Mouse (Mus musculus) gastrocnemius, postnatal 25 days (tissue): Measurements from ENCODE around the gene Zfp82. TPM values are rescaled to one million over a fixed set of nuclear protein-coding genes. Genes with fewer than 3 reads are reported as not detected.

ENCODE experiments used
- DNase-seq: peaks from one replicate; pipeline ENCODE4 v3.0.0; 2022
- microRNA-seq, 2 experiments: library from miRNA; unstranded; fragments of <30 nt; microRNA quantifications; one replicate each; pipeline ENCODE4 v1.2.0; 2021; ENCODE audit warnings: borderline replicate concordance in 2 of 2
- total RNA-seq, 2 experiments: library from RNA; stranded (reverse); gene quantifications; 1 replicate in 1 of 2; 2 replicates in 1 of 2; pipeline ENCODE4 v1.2.3; 2021

Gene Zfp82
- total RNA-seq, 2 experiments from 2014 or later: 1.5 to 1.7 TPM

DNA sequence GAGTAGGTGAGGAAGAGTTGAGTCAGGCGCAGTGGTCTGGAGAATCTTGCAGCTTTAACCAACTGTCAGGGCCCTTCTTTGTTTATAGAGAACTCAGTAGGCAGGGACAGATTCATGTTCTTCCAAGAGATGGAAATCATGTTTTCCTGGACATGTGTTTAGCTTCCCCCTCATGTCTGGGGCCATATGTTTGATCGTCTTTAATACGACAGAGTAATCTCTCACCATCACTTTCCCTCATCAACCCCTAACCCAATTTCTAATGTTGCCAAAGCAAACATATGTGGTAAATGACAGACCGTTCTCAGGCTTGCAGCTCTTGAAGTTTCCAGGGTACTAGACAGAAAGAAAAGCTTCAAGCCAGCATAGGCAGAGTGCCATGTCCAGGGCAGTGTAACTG is 24.6 kb downstream of the Zfp82 start:
- no peak for DNase-seq

DNA sequence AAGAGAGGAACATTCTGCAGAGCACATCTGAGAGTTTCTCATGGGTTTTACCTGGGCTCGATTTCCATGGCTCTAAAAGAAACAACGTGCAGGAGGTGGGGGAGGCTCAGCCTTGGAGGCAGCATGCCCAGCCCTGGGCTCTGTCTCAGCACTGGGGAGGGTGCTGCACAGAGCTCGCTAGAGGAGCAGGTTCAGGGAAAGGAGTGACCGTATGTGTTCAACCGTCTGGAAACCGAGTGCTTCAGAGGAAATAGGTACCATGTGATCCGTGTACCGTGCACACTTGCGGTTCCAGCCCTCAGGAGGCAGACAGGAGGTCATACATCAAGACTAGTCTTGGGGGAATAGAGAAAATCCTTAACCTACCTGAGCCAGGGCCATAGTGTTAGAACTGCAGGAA is 28.3 kb downstream of the Zfp82 start:
- no peak for DNase-seq

DNA sequence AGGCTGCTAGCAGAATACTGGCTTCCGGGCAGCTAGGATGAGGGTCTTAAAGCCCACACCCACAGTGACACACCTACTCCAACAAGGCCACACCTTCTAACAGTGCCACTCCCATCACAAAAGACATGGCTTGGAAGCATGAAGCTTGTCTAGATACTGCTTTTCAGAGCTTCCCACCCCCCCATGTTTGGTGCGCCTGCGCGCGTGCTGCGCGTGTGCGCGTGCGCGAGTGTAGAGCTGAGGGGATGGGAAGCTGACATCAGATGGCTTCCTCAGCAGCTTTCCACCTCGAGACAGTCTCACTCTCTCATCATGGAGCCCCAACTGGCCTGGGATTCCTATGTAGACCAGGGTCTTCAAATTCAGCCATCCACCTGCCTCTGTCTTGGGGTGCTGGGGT is 38.4 kb downstream of the Zfp82 start:
- no peak for DNase-seq

DNA sequence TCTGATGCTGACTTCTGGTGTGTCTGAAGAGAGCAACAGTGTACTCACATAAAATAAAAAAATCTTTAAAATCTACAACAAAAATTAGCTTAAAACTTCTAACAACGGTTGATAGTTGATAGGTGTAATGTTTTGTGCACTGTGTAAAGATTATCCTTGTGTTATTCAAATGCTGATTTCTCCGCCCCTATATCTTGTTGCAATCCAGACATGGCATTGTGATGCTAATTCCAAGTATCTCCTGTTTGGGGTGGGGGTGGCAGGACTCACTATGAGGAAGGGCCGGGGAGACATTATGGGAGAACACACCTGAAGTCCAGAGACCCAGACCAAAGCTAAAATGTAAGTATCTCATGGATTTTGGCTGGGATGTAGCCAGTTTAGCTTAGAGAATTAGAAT is 41.3 kb downstream of the Zfp82 start:
- DNase-seq: no peak

DNA sequence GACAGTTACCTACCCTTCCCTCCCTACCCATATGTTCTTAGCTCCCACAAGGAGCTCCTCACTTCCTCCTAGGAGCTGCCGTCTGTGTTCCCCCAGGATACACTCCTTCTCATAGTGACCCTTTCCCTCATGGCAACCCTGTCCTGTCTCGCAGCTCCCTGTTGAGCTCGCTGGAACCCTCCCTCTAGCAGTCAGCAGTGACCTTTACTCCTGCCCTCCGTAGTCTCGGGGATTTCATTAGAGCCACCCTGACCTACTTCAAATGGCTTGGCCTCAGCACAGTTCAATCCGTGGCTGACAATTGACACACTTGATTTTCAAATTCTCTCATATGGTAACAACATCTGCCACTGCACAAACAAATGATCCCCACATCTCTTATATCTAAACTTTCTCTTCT is 42.0 kb downstream of the Zfp82 start:
- DNase-seq: no peak

DNA sequence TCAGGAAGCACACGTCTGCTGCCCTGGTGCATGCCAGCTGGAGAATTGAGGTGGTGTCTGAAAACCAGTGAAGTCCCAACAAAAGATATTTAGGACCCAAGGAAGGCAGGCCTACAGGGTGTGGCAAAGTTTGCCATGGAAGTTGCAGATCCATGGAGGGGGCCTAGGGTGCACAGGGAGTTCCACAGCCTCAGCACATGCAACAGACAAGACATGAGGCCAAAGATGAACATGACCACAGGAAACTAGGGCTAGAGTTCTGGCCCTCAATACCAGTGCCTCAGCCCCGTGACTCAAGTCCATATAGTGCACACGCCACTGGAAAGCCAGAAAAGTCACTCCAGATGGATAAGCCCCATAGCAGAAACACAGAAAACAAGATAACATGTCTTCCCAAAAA is 44.1 kb downstream of the Zfp82 start:
- no peak for DNase-seq

DNA sequence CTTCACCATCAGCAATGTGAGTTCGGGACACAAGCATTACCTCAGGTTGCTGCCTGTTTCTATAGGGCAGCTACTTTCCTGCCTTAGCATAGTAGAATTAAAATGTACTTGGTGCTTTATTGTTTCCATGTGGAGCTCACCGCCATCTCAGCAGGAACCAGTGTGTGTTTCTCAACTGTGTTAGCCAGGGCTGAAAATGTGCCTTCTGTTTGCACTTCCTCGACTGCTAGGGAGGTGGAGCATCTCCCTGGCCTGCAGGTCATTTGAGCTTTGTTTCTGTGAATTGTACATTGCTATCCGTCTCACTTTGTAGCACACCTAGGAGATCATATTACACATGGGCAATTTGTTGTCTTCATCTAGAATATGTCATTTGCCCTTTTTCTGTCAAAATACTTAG is 45.4 kb downstream of the Zfp82 start:
- DNase-seq: no peak

DNA sequence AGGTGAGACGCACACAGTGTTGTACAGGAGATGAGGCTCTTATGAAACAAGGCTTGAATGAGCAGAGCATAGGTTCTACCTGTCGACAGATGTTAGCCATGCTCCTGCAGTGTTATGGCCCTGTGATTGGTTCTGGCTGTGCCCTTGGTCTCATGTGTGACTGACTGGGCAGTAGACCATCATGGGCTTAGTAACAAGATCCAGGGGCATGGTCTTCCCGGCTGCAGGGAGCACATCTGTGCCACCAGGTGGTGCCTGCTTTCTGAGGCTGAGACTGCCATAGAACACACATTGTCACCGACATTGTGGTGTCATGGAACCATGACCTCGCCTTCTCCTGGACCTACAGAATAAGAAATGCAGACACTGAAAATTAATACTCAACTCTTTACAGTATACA is 47.3 kb downstream of the Zfp82 start:
- DNase-seq: no peak

DNA sequence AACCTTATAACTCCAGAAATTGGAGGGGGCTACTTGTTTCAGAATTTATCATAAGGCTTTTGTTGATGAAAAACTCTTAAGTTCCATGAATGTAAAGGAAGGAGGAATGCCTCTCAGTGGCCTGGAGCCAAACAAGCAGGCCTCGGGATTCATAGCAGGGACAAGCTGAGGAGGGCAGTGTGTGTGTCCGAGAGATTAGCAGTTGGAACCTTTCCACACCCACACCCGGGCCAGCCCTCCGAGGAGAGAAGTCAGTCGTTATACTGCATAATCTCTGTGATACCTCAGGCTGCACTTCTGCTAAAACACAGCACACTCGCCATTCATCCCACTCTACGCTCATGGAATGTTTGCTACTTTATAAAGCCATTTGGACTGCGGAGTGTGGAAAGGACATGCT is 48.9 kb downstream of the Zfp82 start:
- DNase-seq: no peak

DNA sequence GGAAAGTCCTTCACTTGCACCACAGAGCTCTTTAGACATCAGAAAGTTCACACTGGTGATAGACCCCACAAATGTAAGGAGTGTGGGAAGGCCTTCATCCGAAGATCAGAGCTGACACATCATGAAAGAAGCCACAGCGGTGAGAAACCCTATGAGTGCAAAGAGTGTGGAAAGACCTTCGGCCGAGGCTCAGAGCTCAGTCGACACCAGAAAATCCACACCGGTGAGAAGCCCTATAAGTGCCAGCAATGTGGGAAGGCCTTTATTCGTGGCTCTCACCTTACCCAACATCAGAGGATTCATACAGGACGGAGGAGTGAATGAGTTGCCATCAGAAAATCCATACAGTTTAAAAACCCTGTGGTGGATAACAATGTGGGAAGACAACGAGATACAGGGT is 49.4 kb downstream of the Zfp82 start:
- no peak for DNase-seq

DNA sequence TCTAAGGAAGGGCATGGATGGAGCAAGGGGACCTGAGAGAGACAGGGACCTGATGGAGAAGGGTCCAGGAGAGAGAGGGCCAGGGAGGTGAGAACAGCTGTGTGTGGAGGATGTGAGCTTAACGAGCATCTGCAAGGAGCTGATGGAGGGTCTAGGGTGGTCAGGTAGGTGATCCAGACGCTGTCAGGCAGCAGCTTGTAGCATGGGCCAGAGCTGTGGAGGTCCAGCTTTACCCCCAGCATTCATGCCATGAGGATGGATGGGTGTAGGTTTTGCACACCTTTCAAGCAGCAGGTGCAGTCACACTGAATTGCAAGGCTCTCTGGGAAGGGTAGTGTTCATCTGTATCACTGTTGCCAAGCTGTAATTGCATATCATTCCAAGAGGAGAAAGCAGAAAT is 53.2 kb downstream of the Zfp82 start:
- no peak for DNase-seq

DNA sequence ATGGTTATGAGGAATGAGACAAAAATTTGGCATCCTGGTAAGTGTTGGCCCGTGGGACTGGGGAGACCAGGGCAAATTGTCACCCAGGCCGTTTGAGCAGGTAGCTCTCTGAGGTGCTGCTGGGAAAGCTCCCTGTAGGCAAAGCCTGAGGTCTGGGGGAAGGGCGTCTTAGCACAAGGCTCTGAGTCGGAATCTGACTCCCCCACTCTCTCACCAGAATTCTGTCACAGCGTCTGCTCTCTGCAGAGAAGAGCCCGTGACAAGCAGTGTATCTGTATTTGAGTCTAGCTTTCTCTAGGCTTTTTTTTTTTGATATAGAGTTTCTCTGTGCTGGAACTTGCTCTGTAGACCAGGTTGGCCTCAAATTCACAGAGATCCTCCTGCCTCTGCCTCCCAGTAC is 55.5 kb downstream of the Zfp82 start:
- no peak for DNase-seq

DNA sequence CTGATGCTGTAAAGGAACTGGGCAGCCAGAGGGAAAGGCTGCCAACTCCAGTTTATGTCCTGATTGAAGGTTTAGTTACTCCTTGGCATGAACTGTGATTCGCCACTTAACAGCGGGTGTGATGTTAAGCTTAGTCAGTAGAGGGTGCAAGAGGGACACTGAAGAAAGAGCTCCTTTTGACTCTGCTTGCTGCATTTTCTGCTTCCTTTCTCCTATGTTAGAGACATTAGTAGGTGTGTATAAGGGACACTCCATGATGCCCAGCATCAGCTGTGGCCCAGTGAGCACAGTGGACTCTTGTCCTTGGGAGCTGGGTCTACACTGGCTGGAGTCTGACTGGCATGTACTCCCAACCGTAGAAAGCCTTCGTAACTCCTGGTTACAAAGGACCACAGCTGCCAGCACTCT is 59.7 kb downstream of the Zfp82 start:
- DNase-seq: peak; percentile 44

DNA sequence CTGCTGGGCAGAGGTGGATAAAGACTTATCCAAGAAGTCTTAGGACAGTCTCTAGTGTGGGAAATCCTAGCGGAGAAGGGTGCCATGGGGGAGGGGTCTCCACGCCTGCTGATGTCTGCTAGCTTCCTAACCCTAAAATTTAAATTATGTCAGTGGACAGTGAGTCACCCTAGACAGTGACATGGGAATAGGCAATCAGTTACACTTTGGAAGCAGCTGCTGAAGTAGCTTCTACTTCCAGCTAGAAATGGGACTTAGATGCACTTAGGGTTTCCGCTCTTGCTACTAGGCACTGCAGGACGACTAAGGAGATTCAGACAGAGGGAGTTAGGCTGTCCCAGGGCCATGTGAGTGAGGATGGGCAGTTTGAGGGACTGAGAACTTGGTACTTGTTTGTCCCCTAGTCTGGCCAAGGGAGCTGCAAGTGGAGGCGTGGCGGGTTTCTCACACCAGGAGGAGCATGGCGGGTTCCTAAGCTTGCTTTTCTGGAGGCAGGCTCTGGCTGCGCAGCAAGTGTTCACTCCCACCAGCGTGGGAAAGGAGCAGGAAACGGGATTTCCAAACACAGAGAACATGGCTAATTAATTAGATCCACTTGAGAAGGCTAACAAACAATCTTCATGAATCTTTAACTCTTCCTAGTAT is 62.0 kb downstream of the Zfp82 start:
- DNase-seq: no peak

DNA sequence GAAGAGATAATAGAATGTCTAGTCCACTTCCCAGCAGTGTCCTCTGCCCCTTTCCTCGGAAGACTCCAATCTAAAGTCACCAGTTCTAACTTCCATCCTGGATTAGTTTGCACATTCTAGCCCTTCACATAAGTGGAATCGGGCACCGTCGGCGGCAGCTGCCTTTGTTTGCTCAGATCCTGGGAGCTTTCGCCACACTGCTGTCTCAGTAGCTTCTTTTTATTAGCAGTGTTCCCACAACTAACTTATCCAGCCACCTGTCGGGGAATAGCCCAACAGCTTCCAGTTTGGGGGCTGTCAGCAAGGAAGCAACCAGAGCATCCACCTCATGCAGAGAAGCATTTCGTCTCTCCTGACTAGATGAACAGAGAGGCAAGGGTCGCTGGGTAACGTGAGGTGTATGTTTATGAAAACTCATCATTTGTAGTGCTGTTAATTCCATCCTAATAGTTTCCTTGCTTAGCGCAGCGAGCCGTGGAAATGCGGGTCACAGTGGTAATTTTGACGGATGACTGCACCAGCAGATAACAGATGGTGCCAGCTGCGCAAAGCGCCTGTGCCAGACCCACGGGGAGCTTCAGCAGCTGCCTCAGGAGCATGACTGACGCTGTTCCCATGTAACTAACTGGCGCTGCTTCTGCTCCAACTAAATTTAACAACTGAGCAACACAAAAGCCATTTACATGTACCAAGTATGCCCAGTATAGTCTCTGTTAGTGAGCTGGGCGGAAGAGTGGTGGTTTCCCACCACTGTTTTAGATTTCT is 63.2 kb downstream of the Zfp82 start:
- DNase-seq: peak; percentile 79

DNA sequence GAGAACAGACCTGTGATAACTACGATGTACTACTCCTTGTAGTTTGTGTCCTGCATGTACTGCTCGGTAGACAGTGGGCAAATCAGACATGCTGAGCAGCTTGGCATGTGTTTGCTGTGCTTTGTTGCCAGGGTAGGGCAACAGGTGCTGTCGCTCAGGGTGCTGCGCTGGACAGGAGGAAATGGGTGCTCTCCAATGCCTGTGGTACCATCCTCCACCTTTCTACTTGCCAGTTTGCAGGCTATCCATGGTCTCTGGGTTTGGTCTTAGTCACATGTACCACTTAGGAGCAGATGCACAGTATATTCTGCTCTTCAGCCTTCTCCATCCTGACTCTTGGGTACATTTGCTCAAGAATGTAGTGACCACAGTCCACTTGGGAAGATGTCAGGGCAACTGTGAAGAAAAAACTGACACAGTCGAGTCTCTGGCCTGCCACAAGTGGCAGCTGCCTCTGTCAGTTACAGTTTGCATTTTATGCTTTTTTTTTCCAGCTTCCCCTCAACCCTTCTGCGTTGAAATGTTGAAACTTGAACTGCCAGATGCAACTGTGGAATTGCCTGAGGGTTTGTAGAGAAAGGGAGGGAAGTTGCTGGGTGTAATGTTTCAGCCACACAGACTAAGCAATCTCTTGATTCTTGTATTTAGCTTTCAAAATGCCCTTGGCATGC is 64.5 kb downstream of the Zfp82 start:
- DNase-seq: peak; percentile 51

DNA sequence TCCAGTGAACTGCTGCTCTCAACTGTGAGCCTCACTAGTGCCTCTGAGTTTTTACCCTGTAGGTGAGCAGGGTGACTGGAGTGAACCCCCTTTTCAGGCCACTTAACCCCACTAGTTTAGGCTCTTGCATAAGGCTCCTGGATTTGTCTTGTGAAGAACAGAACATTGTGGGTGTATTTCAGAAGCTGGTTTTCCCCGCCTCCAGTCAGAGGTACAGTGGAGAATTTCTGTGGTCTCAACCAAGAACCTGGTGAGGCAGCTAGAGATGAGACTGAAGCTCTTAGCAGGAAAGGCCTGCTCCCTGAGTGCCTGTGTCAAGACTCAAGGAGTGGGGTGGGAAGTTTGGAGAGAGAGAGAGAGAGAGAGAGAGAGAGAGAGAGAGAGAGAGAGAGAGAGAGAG is 65.1 kb downstream of the Zfp82 start:
- no peak for DNase-seq

Small RNAs within 50 kb of the gene (microRNA-seq; reads per million reads assigned to microRNA genes)
- 0 reads per million in 2 experiments for gene Gm23368

Other genes starting within 250 kb of the Zfp82 start
- gene Zfp940, start 219.2 kb downstream of the Zfp82 start, total RNA-seq: 1 to 10 TPM; 1.6 TPM
- 1 to 10 TPM; 2.9 to 3.2 TPM for gene Zfp420, start 212.9 kb downstream of the Zfp82 start, total RNA-seq
- gene Zfp27, start 166.3 kb downstream of the Zfp82 start, total RNA-seq: 1 to 10 TPM; 5.8 to 6.3 TPM
- gene Zfp383, start 164.7 kb downstream of the Zfp82 start, total RNA-seq: 1 to 10 TPM; 4.9 to 7.2 TPM
- gene Zfp74, start 118.8 kb downstream of the Zfp82 start, total RNA-seq: 1 to 10 TPM; 4.5 to 5.9 TPM
- gene Zfp568, start 88.9 kb downstream of the Zfp82 start, total RNA-seq: 10 to 100 TPM; 19.1 to 23.4 TPM
- gene Zfp14, start 21.5 kb downstream of the Zfp82 start, total RNA-seq: 1 to 10 TPM; 1.2 to 2.0 TPM
- not detected for gene Gm26920, start 17.5 kb upstream of the Zfp82 start, total RNA-seq
- gene Zfp566, start 17.6 kb upstream of the Zfp82 start, total RNA-seq: 1 to 10 TPM; 1.6 to 2.3 TPM
- 10 to 100 TPM; 24.1 to 24.4 TPM for gene Zfp260, start 21.9 kb upstream of the Zfp82 start, total RNA-seq
- 1 to 10 TPM; 1.0 to 1.1 TPM for gene Zfp382, start 49.0 kb upstream of the Zfp82 start, total RNA-seq
- 10 to 100 TPM; 21.4 to 28.0 TPM for gene Zfp146, start 96.8 kb upstream of the Zfp82 start, total RNA-seq
- 1,000 to 10,000 TPM; 1,093 to 1,260 TPM for gene Cox7a1, start 111.2 kb upstream of the Zfp82 start, total RNA-seq
- 100 to 1,000 TPM; 201 to 255 TPM for gene Capns1, start 125.9 kb upstream of the Zfp82 start, total RNA-seq
- gene Polr2i, start 159.0 kb upstream of the Zfp82 start, total RNA-seq: 10 to 100 TPM; 50.8 to 58.9 TPM
- 10 to 100 TPM; 25.0 to 25.9 TPM for gene Tbcb, start 159.4 kb upstream of the Zfp82 start, total RNA-seq
- not detected for gene Ovol3, start 162.8 kb upstream of the Zfp82 start, total RNA-seq
- gene Thap8, start 207.2 kb upstream of the Zfp82 start, total RNA-seq: under 1 TPM in 1 of 2 experiments, not detected in 1; 0.20 TPM
- 1 to 10 TPM; 1.8 to 3.8 TPM for gene Wdr62, start 207.5 kb upstream of the Zfp82 start, total RNA-seq
- gene Clip3, start 218.8 kb upstream of the Zfp82 start, total RNA-seq: 10 to 100 TPM in 1 of 2 experiments, 1 to 10 TPM in 1; 4.2 to 10.6 TPM
- gene Alkbh6, start 235.8 kb upstream of the Zfp82 start, total RNA-seq: 10 to 100 TPM; 18.6 to 18.8 TPM
- 1 to 10 TPM; 1.2 to 1.4 TPM for gene Syne4, start 241.9 kb upstream of the Zfp82 start, total RNA-seq
- under 1 TPM; 0.31 to 0.46 TPM for gene E130208F15Rik, start 248.8 kb upstream of the Zfp82 start, total RNA-seq